Mouse (Mus musculus): Measurements from ENCODE around the gene AC161166.1. TPM values are rescaled to one million over a fixed set of nuclear protein-coding genes. Genes with fewer than 3 reads are reported as not detected.
"Not testable (repeated sequence)": the region's sequence is repeated elsewhere in the genome, so short reads cannot be mapped to it uniquely, and the experiment has no call there.

Gene AC161166.1
- polyA plus RNA-seq, 1 experiment from 2014 or later: 1.1 TPM

DNA sequence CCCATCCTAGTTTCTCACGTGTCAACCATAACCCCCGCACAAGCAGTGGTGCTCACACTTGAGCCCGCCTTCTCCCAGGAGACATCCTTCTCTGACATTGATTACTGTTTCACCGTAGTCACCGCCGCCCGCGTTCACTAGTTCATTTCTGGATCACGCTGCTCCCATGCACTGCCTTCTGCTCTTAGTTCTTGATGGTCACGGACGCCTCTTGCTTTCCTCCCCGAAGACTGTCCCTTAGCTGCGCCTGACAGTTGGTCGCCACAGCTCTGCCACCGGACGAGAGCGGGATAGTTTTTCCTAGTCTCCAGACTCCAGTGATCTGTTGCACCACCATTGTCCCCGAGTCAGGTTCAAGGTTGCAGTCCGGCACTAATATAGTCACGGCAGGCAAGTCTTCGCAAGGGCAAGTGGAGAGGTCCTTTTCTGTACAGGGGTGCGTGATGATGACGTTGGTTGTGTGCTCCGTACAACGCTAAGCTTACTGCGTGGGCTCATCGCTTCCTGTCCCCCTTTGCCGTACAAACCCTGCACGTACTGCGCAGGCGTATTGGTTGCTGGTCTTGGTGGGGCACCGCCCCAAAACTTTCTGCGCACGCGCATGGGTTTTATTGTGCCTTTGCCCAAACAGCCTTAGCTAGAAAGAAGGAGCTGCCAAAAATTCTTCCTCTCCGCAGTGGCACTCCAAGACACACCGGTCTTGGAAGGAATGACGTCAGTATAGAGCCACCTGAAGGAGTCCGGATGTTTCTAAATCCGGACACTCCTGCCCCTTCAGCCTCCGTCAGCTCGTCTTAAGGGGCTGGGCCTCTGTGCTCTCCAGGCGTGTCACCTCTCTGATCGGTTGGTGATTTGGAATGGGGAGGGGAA is 18.0 kb upstream of the AC161166.1 start, which contains the start of gene Irgq:
Gene Irgq, plus strand, starts transcription at position 628 of the 870 bp plus-strand sequence.
- no peaks in the 10 kb centered on the region for H3K9me3 ChIP-seq (ENCODE audit: control insufficient read depth, low read length)
- ATAC-seq: peak; percentile 96
- peak within 1 kb of the TSS; percentile 77 for H3K4me3 ChIP-seq (ENCODE audit: low read length)

DNA sequence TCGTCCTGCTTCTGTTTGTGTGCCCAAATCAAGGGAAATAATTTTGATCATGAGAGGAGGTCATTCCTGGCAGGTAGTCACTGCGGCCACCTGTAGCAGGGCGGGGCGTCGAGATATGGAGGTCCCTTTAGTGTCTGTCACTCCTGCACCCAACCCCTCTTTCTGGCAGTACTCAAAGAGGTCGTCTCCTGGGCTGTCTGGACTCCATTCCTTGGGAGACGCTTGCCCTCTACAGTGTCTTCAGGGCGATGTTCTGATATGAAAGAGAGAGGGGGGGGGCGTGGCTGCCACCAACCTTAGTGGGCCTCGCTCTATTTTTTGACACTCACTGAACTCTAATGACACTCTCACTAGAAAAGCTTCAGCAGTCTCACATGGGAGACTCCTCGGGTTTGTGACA is 17.3 kb upstream of the AC161166.1 start:
- peak overlapping the region; percentile 93 for H3K27ac ChIP-seq (ENCODE audit: low read depth, low read length)
- peak overlapping the region; percentile 89 for H3K4me2 ChIP-seq (ENCODE audit: low read length)
- peaks cover 32% of the 10 kb centered on the region for H3K4me1 ChIP-seq (ENCODE audit: control insufficient read depth, insufficient read depth, low read depth, low read length)
- no peaks in the 10 kb centered on the region for H3K9me3 ChIP-seq (ENCODE audit: control insufficient read depth, low read length)
- 68% methylated on average over 10 of the region's 11 CpGs for WGBS
- peaks cover 20% of the 10 kb centered on the region for H3K36me3 ChIP-seq (ENCODE audit: control insufficient read depth, insufficient read depth, low read length)
- no peaks in the 10 kb centered on the region for H3K27me3 ChIP-seq (replicated peaks; ENCODE audit: control insufficient read depth, insufficient read depth, low read length)
- no peak for ATAC-seq
- H3K9ac ChIP-seq (ENCODE audit: low read depth, low read length): peak overlapping the region; percentile 83
- H3K4me3 ChIP-seq (ENCODE audit: low read length): peak overlapping the region; percentile 77

More for the DNA sequence above, 18.0 kb upstream of the AC161166.1 start, which contains the start of gene Irgq:
- WGBS: under 1% methylated on average over 44 of the region's 44 CpGs
- Histone ChIP-seq H3K27ac (ENCODE audit: low read depth, low read length) (peak within 1 kb of the TSS; percentile 93), H3K36me3 (ENCODE audit: control insufficient read depth, insufficient read depth, low read length) (peaks cover 22% of the 10 kb centered on the region), H3K4me2 (ENCODE audit: low read length) (peak within 1 kb of the TSS; percentile 89), H3K27me3 (replicated peaks; ENCODE audit: control insufficient read depth, insufficient read depth, low read length) (no peaks in the 10 kb centered on the region), H3K9ac (ENCODE audit: low read depth, low read length) (peak within 1 kb of the TSS; percentile 83), H3K4me1 (ENCODE audit: control insufficient read depth, insufficient read depth, low read depth, low read length) (peaks cover 33% of the 10 kb centered on the region)

DNA sequence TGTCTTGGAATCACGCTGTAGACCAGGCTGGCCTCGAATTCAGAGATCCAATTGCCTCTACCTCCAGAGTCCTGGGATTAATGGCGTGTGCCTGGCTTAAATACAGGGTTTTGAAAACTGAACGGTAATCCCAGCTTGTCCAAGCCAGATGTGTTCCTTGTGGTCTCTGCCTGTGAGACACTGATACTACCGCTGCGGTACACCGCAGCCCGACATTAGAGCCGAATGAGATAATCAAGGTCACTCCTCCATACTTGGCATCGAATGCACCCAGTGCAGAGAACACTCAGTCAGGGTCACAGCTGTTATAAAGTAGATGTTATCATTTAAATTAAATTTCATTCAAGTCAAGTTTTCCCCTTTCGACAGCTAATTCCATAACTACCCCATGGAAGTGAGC is 16.6 kb upstream of the AC161166.1 start:
- peaks cover 26% of the 10 kb centered on the region for H3K4me1 ChIP-seq (ENCODE audit: control insufficient read depth, insufficient read depth, low read depth, low read length)
- WGBS: 94% methylated on average over 11 of the region's 11 CpGs
- no peak overlapping the region for H3K9ac ChIP-seq (ENCODE audit: low read depth, low read length)
- no peak overlapping the region for H3K27ac ChIP-seq (ENCODE audit: low read depth, low read length)
- no peak overlapping the region for H3K4me2 ChIP-seq (ENCODE audit: low read length)
- ATAC-seq: no peak
- H3K36me3 ChIP-seq (ENCODE audit: control insufficient read depth, insufficient read depth, low read length): peaks cover 13% of the 10 kb centered on the region
- H3K9me3 ChIP-seq (ENCODE audit: control insufficient read depth, low read length): no peaks in the 10 kb centered on the region
- H3K27me3 ChIP-seq (replicated peaks; ENCODE audit: control insufficient read depth, insufficient read depth, low read length): no peaks in the 10 kb centered on the region
- no peak overlapping the region for H3K4me3 ChIP-seq (ENCODE audit: low read length)

DNA sequence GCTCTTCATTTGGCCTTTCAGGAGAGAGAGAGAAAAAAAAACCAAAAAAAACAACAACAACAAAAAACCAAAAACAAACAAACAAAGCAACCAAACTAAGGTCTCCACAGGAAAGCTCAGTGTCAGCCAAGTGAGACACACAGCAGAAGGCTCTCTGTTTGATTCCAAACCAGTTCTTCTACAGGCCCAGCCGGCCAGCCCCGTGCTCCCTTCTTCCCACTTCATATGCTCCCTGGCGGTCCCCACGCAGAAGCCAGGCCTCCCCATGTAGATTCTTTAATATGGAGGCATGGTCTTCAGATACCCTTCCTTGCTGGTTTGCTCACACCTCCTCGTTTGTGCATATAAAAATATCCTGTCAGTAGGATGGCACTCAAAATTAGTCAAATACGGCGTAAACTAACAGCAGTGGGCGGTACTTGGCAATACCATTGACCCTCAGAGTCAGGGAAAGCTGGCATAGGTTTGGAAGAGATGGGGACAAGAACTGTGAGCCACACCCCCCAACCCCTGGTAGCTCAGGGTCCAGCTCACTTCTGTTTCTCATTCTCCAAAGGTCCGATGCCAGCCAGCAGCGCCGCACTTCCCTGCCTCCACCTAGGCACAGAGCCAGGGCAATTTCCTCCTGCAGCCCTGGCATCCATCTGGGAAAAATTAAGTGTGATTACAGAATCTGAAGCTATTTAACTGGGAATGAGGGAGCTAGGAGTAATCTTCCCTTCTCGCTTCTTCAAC is 13.6 kb upstream of the AC161166.1 start:
- Histone ChIP-seq H3K4me3 (ENCODE audit: low read length) (no peak overlapping the region), H3K36me3 (ENCODE audit: control insufficient read depth, insufficient read depth, low read length) (no peaks in the 10 kb centered on the region), H3K4me2 (ENCODE audit: low read length) (no peak overlapping the region), H3K4me1 (ENCODE audit: control insufficient read depth, insufficient read depth, low read depth, low read length) (peaks cover 7% of the 10 kb centered on the region), H3K27me3 (replicated peaks; ENCODE audit: control insufficient read depth, insufficient read depth, low read length) (no peaks in the 10 kb centered on the region), H3K9ac (ENCODE audit: low read depth, low read length) (no peak overlapping the region), H3K27ac (ENCODE audit: low read depth, low read length) (no peak overlapping the region), H3K9me3 (ENCODE audit: control insufficient read depth, low read length) (no peaks in the 10 kb centered on the region)
- no peak for ATAC-seq
- 78% methylated on average over 12 of the region's 12 CpGs for WGBS

DNA sequence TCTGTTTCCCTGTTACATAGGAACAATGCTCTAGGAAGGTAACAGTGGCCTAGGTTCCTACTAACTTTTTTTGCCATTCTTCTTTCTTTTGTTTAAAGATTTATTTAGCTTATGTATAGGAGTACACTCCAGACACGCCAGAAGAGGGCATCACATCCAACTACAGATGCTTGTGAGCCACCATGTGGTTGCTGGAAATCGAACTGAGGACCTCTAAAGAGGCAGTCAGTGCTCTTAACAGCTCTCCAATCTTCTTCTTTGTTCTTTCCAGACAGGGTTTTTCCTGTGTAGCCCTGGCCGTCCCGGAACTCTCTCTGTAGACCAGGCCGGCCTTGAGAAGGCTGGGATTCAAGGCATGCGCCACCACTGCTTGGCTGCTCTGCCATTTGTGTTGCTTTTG is 12.7 kb upstream of the AC161166.1 start:
- no peak for ATAC-seq
- WGBS: 83% methylated on average over 6 of the region's 6 CpGs
- H3K4me1 ChIP-seq (ENCODE audit: control insufficient read depth, insufficient read depth, low read depth, low read length): peaks cover 7% of the 10 kb centered on the region

DNA sequence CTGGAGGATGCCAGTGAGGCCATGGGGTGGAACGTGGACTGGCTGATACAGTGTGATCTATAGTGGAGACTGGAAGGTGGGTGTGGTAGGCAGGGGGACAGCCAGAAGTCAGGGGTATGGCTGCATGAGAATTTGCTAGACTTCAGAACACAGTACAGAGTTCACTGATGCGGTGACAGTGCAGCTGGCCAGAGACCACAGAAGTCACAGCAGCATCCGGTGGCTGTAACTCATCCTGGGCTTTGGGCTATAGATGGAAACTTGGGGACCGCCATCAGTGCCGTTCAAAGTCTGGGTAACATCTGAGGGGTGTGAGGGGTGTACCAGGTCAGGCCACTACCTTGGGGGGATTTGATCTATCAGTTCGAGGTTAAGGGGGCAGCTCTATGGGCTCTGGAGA is 11.5 kb upstream of the AC161166.1 start:
- ATAC-seq: no peak
- Histone ChIP-seq H3K4me2 (ENCODE audit: low read length) (no peak overlapping the region), H3K36me3 (ENCODE audit: control insufficient read depth, insufficient read depth, low read length) (no peaks in the 10 kb centered on the region), H3K9ac (ENCODE audit: low read depth, low read length) (no peak overlapping the region), H3K27ac (ENCODE audit: low read depth, low read length) (no peak overlapping the region), H3K4me1 (ENCODE audit: control insufficient read depth, insufficient read depth, low read depth, low read length) (no peaks in the 10 kb centered on the region), H3K4me3 (ENCODE audit: low read length) (no peak overlapping the region), H3K9me3 (ENCODE audit: control insufficient read depth, low read length) (no peaks in the 10 kb centered on the region), H3K27me3 (replicated peaks; ENCODE audit: control insufficient read depth, insufficient read depth, low read length) (no peaks in the 10 kb centered on the region)
- 91% methylated on average over 6 of the region's 6 CpGs for WGBS

More for the DNA sequence above, 12.7 kb upstream of the AC161166.1 start:
- Histone ChIP-seq H3K4me3 (ENCODE audit: low read length) (no peak overlapping the region), H3K9me3 (ENCODE audit: control insufficient read depth, low read length) (no peaks in the 10 kb centered on the region), H3K9ac (ENCODE audit: low read depth, low read length) (no peak overlapping the region), H3K27me3 (replicated peaks; ENCODE audit: control insufficient read depth, insufficient read depth, low read length) (no peaks in the 10 kb centered on the region), H3K4me2 (ENCODE audit: low read length) (no peak overlapping the region), H3K36me3 (ENCODE audit: control insufficient read depth, insufficient read depth, low read length) (no peaks in the 10 kb centered on the region), H3K27ac (ENCODE audit: low read depth, low read length) (no peak overlapping the region)

DNA sequence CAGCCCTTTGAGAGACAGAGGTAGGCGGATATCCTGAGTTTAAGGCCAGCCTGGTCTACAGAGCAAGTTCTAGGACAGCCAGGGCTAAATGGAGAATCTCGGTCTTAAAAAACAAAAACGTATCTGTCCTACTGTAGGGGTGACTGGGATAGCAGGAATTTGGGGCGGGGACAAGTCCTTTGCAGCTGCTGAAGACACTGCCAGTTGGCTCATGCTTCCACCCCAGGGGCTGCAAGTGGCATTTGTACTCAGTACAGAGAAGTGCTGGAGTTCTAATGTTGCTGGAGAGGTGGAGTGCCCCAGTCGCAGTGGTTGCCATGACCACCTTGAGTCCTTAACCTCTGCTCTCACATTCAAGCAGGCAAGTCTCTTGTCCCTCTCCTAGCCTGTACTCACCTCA is 10.6 kb upstream of the AC161166.1 start:
- Histone ChIP-seq H3K9me3 (ENCODE audit: control insufficient read depth, low read length) (no peaks in the 10 kb centered on the region), H3K4me3 (ENCODE audit: low read length) (no peak overlapping the region), H3K27ac (ENCODE audit: low read depth, low read length) (no peak overlapping the region), H3K36me3 (ENCODE audit: control insufficient read depth, insufficient read depth, low read length) (0 out of 2 replicates have a peak, but pooled peaks cover 3% of the 10 kb centered on the region), H3K4me2 (ENCODE audit: low read length) (no peak overlapping the region), H3K9ac (ENCODE audit: low read depth, low read length) (no peak overlapping the region), H3K4me1 (ENCODE audit: control insufficient read depth, insufficient read depth, low read depth, low read length) (no peaks in the 10 kb centered on the region), H3K27me3 (replicated peaks; ENCODE audit: control insufficient read depth, insufficient read depth, low read length) (no peaks in the 10 kb centered on the region)
- 60% methylated on average over 5 of the region's 5 CpGs for WGBS
- ATAC-seq: no peak

DNA sequence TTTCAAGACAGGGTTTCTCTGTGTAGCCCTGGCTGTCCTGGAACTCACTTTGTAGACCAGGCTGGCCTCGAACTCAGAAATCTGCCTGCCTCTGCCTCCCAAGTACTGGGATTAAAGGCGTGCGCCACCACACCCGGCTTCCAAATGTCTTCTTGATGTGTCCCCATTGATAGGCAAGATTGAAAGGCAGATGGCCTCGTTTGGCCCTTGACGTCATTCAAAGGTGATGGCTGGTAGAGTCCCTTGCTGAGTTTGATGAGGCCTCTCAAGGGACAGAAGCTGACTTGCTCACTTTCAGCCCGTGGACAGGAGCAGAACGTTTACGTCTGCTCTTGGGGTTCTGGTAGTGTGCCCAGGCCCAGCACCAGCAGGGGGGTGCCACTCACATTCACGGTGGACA is 7.8 kb upstream of the AC161166.1 start:
- H3K27ac ChIP-seq (ENCODE audit: low read depth, low read length); H3K9ac ChIP-seq (ENCODE audit: low read depth, low read length); H3K4me2 ChIP-seq (ENCODE audit: low read length); H3K9me3 ChIP-seq (ENCODE audit: control insufficient read depth, low read length); H3K4me1 ChIP-seq (ENCODE audit: control insufficient read depth, insufficient read depth, low read depth, low read length); ATAC-seq; H3K27me3 ChIP-seq (replicated peaks; ENCODE audit: control insufficient read depth, insufficient read depth, low read length); H3K4me3 ChIP-seq (ENCODE audit: low read length): not testable (repeated sequence)
- WGBS: 79% methylated on average over 10 of the region's 10 CpGs
- H3K36me3 ChIP-seq (ENCODE audit: control insufficient read depth, insufficient read depth, low read length): peaks cover 11% of the 10 kb centered on the region

DNA sequence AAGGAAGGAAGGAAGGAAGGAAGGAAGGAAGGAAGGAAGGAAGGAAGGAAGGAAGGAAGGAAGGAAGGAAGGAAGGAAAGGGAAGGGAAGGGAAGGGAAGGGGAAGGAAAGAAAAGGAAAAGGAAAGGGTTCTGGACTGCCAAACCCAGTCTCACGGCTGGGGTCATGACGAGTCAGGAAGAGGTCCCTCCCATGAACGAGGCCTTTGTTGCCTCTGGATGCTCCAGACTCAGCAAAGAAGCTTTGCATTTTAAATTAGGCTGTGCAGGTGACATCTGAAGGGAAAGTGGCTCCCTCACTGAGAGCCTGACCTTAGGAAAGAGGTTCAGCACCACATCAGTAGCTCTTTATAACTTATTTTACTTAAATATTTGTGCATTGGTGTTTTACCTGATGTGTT is 6.9 kb upstream of the AC161166.1 start:
- Histone ChIP-seq H3K4me1 (ENCODE audit: control insufficient read depth, insufficient read depth, low read depth, low read length) (no peaks in the 10 kb centered on the region), H3K27ac (ENCODE audit: low read depth, low read length) (no peak overlapping the region), H3K4me2 (ENCODE audit: low read length) (no peak overlapping the region), H3K9ac (ENCODE audit: low read depth, low read length) (no peak overlapping the region), H3K4me3 (ENCODE audit: low read length) (no peak overlapping the region), H3K9me3 (ENCODE audit: control insufficient read depth, low read length) (no peaks in the 10 kb centered on the region), H3K36me3 (ENCODE audit: control insufficient read depth, insufficient read depth, low read length) (peaks cover 15% of the 10 kb centered on the region), H3K27me3 (replicated peaks; ENCODE audit: control insufficient read depth, insufficient read depth, low read length) (no peaks in the 10 kb centered on the region)
- WGBS: 33% methylated on average over 3 of the region's 3 CpGs
- no peak for ATAC-seq

Data from hindbrain, embryonic 16.5 days (tissue).